Mouse (Mus musculus) heart, postnatal 0 days (tissue): ENCODE data around the gene Cyb5r1. TPM values are rescaled to one million over a fixed set of nuclear protein-coding genes. Genes with fewer than 3 reads are reported as not detected.

ENCODE experiments used
- ATAC-seq: fragments of 200-750 bp; cut with Nextera tagmentation; 2 replicates; pipeline ENCODE4 v1.8.0; 2017; ENCODE audit warnings: low read depth, moderate number of reproducible peaks, moderate library complexity; ENCODE audit not compliant: insufficient read depth
- DNase-seq: peaks from one replicate; pipeline ENCODE4 v3.0.0-alpha.2; 2016; ENCODE audit warnings: low spot score
- H3K27ac ChIP-seq: fragments of 300-500 bp; sonication (generic); 2 replicates; pipeline ENCODE4 v1.5.1; 2014; ENCODE audit warnings: low read depth, mild to moderate bottlenecking
- H3K27me3 ChIP-seq: fragments of 300-500 bp; sonication (generic); 2 replicates; pipeline ENCODE4 v1.6.1; 2014; ENCODE audit warnings: low read length, mixed read lengths; ENCODE audit not compliant: control insufficient read depth, insufficient read depth
- H3K36me3 ChIP-seq: fragments of 300-500 bp; sonication (generic); replicated peaks from 2 replicates; pipeline ENCODE4 v1.6.1; 2014; ENCODE audit warnings: low read length, mixed read lengths; ENCODE audit not compliant: control insufficient read depth, insufficient read depth
- H3K4me1 ChIP-seq: fragments of 300-500 bp; sonication (generic); 2 replicates; pipeline ENCODE4 v1.6.1; 2014; ENCODE audit warnings: antibody characterized with exemption; ENCODE audit not compliant: control insufficient read depth, insufficient read depth
- H3K4me2 ChIP-seq: fragments of 300-500 bp; sonication (generic); 2 replicates; pipeline ENCODE4 v1.6.1; 2014; ENCODE audit warnings: low read depth, mild to moderate bottlenecking, low read length, moderate library complexity
- H3K4me3 ChIP-seq: fragments of 300-500 bp; sonication (generic); 2 replicates; pipeline ENCODE4 v1.5.1; 2014; ENCODE audit warnings: low read depth, low read length
- H3K9ac ChIP-seq: fragments of 300-500 bp; sonication (generic); replicated peaks from 2 replicates; pipeline ENCODE4 v1.6.1; 2014; ENCODE audit warnings: low read depth, low read length, mixed read lengths
- H3K9me3 ChIP-seq: fragments of 300-500 bp; sonication (generic); replicated peaks from 2 replicates; pipeline ENCODE4 v1.6.1; 2016; ENCODE audit warnings: low read length; ENCODE audit not compliant: control insufficient read depth
- CTCF ChIP-seq: IDR thresholded peaks from 2 replicates; pipeline ENCODE4 v1.5.1; 2016; ENCODE audit warnings: antibody characterized with exemption, control low read depth, low read depth
- EP300 ChIP-seq: IDR thresholded peaks from 2 replicates; pipeline ENCODE4 v1.6.1; 2016; ENCODE audit warnings: antibody characterized with exemption, low read depth
- WGBS: fragments of 180-500 bp; shearing (Covaris S2); extraction: QIAGEN DNeasy Blood & Tissue Kit; methylation state at CpG from one replicate; pipeline ENCODE4 v1.1.7; 2014; 5-methylcytosine and 5-hydroxymethylcytosine counted together
- polyA plus RNA-seq: library from polyadenylated mRNA; unstranded; fragments of >200 nt; fragmentation: Nextera tagmentation; extraction: Ambion mirVana; gene quantifications from 2 replicates; pipeline ENCODE4 v1.2.1, GENCODE M21; 2015
- total RNA-seq: library from RNA; depleted of rRNA; stranded (reverse); fragments of >200 nt; gene quantifications from 2 replicates; pipeline ENCODE4 v1.2.3, GENCODE M21; 2014; ENCODE audit warnings: low replicate concordance; rRNA removed

Cyb5r1 gene
- 34.4 and 40.0 TPM in 2 replicates for total RNA-seq
- 32.9 and 33.9 TPM in 2 replicates for polyA plus RNA-seq

DNA sequence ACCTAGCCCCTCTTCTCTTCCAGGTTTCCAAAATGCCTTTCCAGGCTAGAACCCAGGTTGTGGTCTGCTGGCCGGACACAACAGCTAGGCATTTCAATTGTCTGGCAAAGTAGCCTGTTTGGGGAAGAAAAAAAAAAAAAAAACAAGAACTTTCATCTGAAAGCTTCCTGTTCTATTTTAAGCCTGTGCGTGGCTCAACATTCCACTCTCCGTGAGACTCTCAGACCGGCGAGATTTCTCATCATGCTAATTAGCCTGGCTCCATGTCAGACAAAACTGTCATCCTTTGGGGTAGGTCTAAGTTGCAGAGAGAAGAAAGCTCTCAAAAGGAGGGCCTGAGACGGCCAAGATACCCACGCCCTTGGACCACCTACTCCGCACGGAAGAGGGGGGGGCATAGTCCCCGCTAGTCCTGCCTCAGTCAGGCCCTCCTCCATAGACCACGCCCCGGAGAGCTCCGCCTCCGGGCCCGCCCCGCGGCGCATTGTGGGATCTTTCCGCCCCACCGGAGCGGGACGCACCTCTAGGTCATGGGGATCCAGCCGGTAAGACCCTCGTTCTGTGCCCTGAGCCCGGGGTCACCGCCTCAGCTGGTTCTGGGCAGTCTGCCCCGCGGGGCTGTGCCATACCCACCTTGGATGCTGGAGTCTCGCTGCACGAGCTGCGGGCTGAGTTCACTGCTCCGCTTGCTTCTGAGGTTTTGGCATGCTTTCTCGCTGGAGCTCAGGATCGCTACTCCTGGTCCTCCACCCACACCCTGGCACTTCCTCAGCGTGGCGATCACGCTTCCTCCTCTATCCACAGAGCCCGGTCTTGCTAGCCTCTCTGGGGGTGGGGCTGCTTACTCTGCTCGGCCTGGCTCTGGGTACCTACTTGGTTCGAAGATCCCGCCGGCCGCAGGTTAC lies at the start of gene Cyb5r1:
Cyb5r1 (plus strand) TSS at position 51 of the 905 bp plus-strand sequence.
- H3K9me3 ChIP-seq = no peaks in the 10 kb centered on the region
- peak; percentile 98 for ATAC-seq

DNA sequence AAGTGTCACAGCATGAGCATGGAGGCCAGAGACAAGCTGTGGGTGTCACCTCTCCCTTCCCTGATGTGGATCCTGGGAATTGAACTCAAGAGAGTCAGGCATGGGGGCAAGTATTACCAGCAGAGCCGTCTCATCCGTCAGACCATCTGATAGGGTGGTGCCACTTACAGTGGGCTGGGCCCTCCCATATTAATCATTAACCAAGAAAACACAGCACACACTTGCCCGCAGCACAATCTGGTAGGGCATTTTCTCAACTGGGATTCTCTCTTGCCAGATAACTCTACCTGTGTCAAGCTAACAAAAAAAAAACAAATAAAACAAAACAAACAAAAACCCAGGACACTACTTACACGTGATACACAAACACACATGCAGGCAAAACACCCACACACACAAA lies 47.9 kb upstream of the Cyb5r1 start:
- Histone ChIP-seq H3K4me1 (peaks cover 6% of the 10 kb centered on the region), H3K27me3 (no peaks in the 10 kb centered on the region), H3K4me3 (no peak overlapping the region), H3K36me3 (peaks cover 72% of the 10 kb centered on the region), H3K27ac (no peak overlapping the region), H3K4me2 (no peak overlapping the region), H3K9ac (no peak overlapping the region), H3K9me3 (no peaks in the 10 kb centered on the region)
- no peak for TF ChIP-seq CTCF
- no peak for TF ChIP-seq EP300
- 78% methylated on average over 4 of the region's 4 CpGs for WGBS
- DNase-seq (no peak), ATAC-seq (no peak)

More for the DNA sequence above, at the start of gene Cyb5r1:
- H3K27me3 ChIP-seq = no peaks in the 10 kb centered on the region
- TF ChIP-seq EP300 = no peak
- TF ChIP-seq CTCF = no peak
- no peaks in the 10 kb centered on the region for H3K4me1 ChIP-seq
- H3K36me3 ChIP-seq = peaks cover 34% of the 10 kb centered on the region
- H3K4me3 ChIP-seq = peak within 1 kb of the TSS; percentile 80
- peak within 1 kb of the TSS; percentile 77 for H3K9ac ChIP-seq
- WGBS = under 1% methylated on average over 43 of the region's 43 CpGs
- DNase-seq = peak; percentile 73
- H3K27ac ChIP-seq = peak within 1 kb of the TSS; percentile 78
- H3K4me2 ChIP-seq = peak within 1 kb of the TSS; percentile 92

DNA sequence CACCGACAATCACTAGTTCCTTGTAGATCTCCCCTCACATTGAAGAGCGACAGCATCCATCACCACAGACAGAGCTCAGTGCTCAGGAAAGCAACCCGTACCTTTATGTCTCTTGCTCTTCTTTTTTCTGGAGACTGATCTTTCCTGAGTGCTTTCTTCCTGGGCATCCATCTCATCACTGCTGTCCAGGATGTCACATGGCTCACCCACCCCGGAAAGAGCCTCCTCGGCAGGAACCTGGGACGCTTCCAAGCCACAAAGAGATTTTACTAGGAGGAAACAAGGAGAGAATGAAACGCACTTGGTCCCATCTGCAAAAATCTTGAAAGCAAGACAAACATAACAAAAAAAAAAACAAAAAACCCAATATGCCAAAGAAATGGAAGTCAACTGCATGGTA lies 44.7 kb upstream of the Cyb5r1 start:
- TF ChIP-seq EP300 (no peak), CTCF (no peak)
- ATAC-seq (no peak), DNase-seq (no peak)
- Histone ChIP-seq H3K4me3 (peak overlapping the region; percentile 91), H3K9me3 (no peaks in the 10 kb centered on the region), H3K27ac (no peak overlapping the region), H3K27me3 (no peaks in the 10 kb centered on the region), H3K4me1 (peaks cover 6% of the 10 kb centered on the region), H3K36me3 (peaks cover 41% of the 10 kb centered on the region), H3K9ac (peak overlapping the region; percentile 95; the same call in 1 of the 2 replicates), H3K4me2 (peak overlapping the region; percentile 89)
- WGBS = 67% methylated on average over 7 of the region's 7 CpGs

DNA sequence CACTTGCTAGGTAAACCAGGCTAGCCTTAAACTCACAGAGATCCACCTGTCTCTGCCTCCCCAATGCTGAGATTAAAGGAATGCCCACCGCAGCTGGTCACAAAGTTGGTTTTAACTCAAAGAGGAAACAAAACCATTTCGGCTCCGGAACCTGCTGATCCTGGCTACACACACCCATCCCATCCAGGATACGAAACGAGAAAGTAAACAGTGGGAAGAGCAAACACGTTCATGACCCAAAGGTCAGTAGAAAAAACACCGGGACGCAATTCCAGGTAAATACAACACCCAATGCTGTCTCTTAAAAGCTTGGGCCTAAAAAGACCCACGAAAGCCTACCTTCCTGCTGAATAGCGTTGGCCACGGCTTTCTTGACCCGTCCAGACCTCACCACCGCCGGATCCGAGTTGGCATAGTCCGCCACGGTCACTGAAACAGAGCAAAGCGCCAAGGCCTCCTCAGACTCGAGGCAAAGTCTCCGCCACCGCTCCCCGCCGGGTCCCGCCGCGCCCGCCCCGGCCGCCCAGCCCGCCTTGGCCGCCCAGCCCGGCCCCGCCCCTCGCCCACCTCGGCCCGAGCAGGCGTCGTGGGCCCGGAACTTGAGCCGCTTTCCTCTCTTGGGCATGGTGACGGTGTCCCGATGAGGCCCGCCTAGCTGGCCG lies 44.0 kb upstream of the Cyb5r1 start:
- no peak for TF ChIP-seq CTCF
- TF ChIP-seq EP300 = no peak
- Histone ChIP-seq H3K4me2 (peak overlapping the region; percentile 89), H3K4me3 (peak overlapping the region; percentile 91), H3K27ac (peak overlapping the region; percentile 83), H3K9me3 (no peaks in the 10 kb centered on the region), H3K27me3 (no peaks in the 10 kb centered on the region), H3K36me3 (peaks cover 34% of the 10 kb centered on the region), H3K4me1 (peaks cover 6% of the 10 kb centered on the region), H3K9ac (peak overlapping the region; percentile 95)
- under 1% methylated on average over 41 of the region's 44 CpGs for WGBS
- no peak for DNase-seq
- peak; percentile 80 for ATAC-seq

DNA sequence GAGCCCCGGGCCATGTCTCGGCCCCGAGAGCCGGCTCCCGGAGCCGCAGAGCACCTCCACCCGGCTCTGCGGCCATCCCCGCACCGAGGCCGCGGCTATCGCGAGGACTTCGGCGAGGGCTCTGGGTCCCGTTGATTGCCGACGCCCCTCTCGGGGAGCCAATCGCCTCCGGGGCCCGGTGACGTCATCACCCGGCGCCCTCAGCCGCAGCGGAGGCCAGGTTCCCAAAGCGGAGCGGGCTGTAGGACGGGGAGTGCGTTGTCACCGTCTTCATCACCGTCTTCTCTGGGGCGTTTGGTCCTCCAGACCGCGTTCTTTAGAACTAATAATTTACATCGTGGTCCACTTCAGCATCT lies 43.5 kb upstream of the Cyb5r1 start, which contains the start of gene Tmem183a:
Tmem183a (minus strand) TSS at position 123 of the 356 bp plus-strand sequence.
- TF ChIP-seq CTCF (no peak), EP300 (peak; percentile 84)
- Histone ChIP-seq H3K27me3 (no peaks in the 10 kb centered on the region), H3K27ac (peak within 1 kb of the TSS; percentile 83), H3K9me3 (no peaks in the 10 kb centered on the region), H3K9ac (peak within 1 kb of the TSS; percentile 95), H3K4me3 (peak within 1 kb of the TSS; percentile 91), H3K36me3 (peaks cover 30% of the 10 kb centered on the region), H3K4me1 (peaks cover 6% of the 10 kb centered on the region), H3K4me2 (peak within 1 kb of the TSS; percentile 89)
- peak; percentile 99 for ATAC-seq
- WGBS = under 1% methylated on average over 38 of the region's 38 CpGs
- DNase-seq = peak; percentile 94
